Mouse (Mus musculus) neural tube, embryonic 11.5 days (tissue): Measurements from ENCODE around the gene Ssc5d. TPM values are rescaled to one million over a fixed set of nuclear protein-coding genes. Genes with fewer than 3 reads are reported as not detected.

ENCODE experiments used
- ATAC-seq: fragments of 200-750 bp; cut with Nextera tagmentation; 2 replicates; pipeline ENCODE4 v1.8.0; 2017; ENCODE audit warnings: moderate number of reproducible peaks, mild to moderate bottlenecking, moderate TSS enrichment, moderate library complexity; ENCODE audit not compliant: insufficient read depth, low FRiP score, low TSS enrichment
- DNase-seq: peaks from one replicate; pipeline ENCODE4 v3.0.0-alpha.2; 2015; ENCODE audit warnings: low spot score
- H3K27ac ChIP-seq: fragments of 300-500 bp; sonication (generic); 2 replicates; pipeline ENCODE4 v1.5.1; 2014; ENCODE audit warnings: low read depth, mild to moderate bottlenecking, low read length
- H3K27me3 ChIP-seq: fragments of 300-500 bp; sonication (generic); 2 replicates; pipeline ENCODE4 v1.6.1; 2014; ENCODE audit warnings: mild to moderate bottlenecking, low read length, mixed read lengths; ENCODE audit not compliant: control insufficient read depth, insufficient read depth
- H3K36me3 ChIP-seq: fragments of 300-500 bp; sonication (generic); 2 replicates; pipeline ENCODE4 v1.6.1; 2014; ENCODE audit warnings: mild to moderate bottlenecking, low read length, moderate library complexity, mixed read lengths; ENCODE audit not compliant: control insufficient read depth, insufficient read depth
- H3K4me1 ChIP-seq: fragments of 300-500 bp; sonication (generic); 2 replicates; pipeline ENCODE4 v1.6.1; 2014; ENCODE audit warnings: low read length, mixed read lengths; ENCODE audit not compliant: control insufficient read depth, insufficient read depth
- H3K4me2 ChIP-seq: fragments of 300-500 bp; sonication (generic); 2 replicates; pipeline ENCODE4 v1.6.1; 2014; ENCODE audit warnings: low read depth, mild to moderate bottlenecking, moderate library complexity
- H3K4me3 ChIP-seq: fragments of 300-500 bp; sonication (generic); 2 replicates; pipeline ENCODE4 v1.5.1; 2014; ENCODE audit warnings: low read depth, low read length
- H3K9ac ChIP-seq: fragments of 300-500 bp; sonication (generic); 2 replicates; pipeline ENCODE4 v1.6.1; 2014; ENCODE audit warnings: mild to moderate bottlenecking, low read length
- H3K9me3 ChIP-seq: fragments of 300-500 bp; sonication (generic); 2 replicates; pipeline ENCODE4 v1.6.1; 2016; ENCODE audit warnings: low read length; ENCODE audit not compliant: control insufficient read depth
- WGBS: fragments of 180-500 bp; shearing (Covaris S2); extraction: QIAGEN DNeasy Blood & Tissue Kit; methylation state at CpG from one replicate; pipeline ENCODE4 v1.1.7; 2014; 5-methylcytosine and 5-hydroxymethylcytosine counted together
- polyA plus RNA-seq: library from polyadenylated mRNA; unstranded; fragments of >200 nt; fragmentation: Nextera tagmentation; extraction: Ambion mirVana; gene quantifications from 2 replicates; pipeline ENCODE4 v1.2.1, GENCODE M21; 2014

Ssc5d gene
- polyA plus RNA-seq, 1 experiment from 2014 or later = 3.3 TPM

- H3K4me1 ChIP-seq = peaks cover 43% of the 10 kb centered on the region
- H3K4me2 ChIP-seq = peak overlapping the region; percentile 94
- H3K9me3 ChIP-seq = no peaks in the 10 kb centered on the region
- ATAC-seq (peak; percentile 85), DNase-seq (peak; percentile 89)
- H3K4me3 ChIP-seq = peak overlapping the region; percentile 37
- H3K36me3 ChIP-seq = peaks cover 20% of the 10 kb centered on the region
- H3K9ac ChIP-seq = peak overlapping the region; percentile 54
- under 1% methylated on average over 14 of the region's 14 CpGs for WGBS
- H3K27ac ChIP-seq = peak overlapping the region; percentile 95
- no peaks in the 10 kb centered on the region for H3K27me3 ChIP-seq
These were observed 3.1 kb upstream of the Ssc5d start for GRCm38 (mm10) chr7:4922508-4922907.

DNA sequence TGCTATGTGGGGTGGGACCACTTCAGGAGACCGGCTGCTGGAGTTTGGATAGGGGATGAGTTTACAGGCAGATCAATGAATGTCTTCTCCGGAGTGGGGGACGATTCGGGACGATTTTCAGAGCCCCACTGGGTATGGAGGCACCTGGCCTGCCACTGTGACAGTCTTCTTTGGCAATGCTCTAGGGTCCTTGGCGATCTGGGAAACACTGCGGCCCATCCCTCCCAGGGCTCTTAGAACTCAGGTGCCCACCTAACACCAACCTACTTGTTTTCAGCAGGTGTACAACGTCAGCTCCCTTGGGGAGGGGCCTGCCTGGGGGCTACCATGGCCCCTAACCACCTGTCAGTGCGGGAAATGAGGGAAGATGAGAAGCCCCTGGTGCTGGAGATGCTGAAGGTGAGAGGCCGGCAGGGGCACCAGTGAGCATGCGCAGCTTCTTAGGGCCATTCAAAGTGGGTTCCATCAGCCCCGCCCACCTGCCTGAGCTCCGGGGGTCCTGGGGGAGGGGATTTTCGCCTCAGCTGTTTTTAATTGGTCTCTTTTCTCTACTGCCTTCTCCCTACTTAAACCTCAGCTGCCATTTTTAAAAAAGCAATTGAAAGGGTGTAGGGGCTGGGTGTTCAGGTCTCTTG is 2.5 kb upstream of the Ssc5d start:
- Histone ChIP-seq H3K9ac (peak overlapping the region; percentile 65), H3K27me3 (no peaks in the 10 kb centered on the region), H3K4me2 (peak overlapping the region; percentile 94), H3K36me3 (peaks cover 18% of the 10 kb centered on the region), H3K9me3 (no peaks in the 10 kb centered on the region), H3K4me1 (peaks cover 43% of the 10 kb centered on the region), H3K4me3 (peak overlapping the region; percentile 37), H3K27ac (peak overlapping the region; percentile 95)
- ATAC-seq (peak; percentile 55), DNase-seq (peak; percentile 86)
- WGBS = under 1% methylated on average over 14 of the region's 14 CpGs

- Histone ChIP-seq H3K9ac (peak overlapping the region; percentile 65), H3K9me3 (no peaks in the 10 kb centered on the region), H3K27me3 (no peaks in the 10 kb centered on the region), H3K4me1 (peaks cover 43% of the 10 kb centered on the region), H3K36me3 (peaks cover 13% of the 10 kb centered on the region), H3K4me3 (peak overlapping the region; percentile 25), H3K4me2 (peak overlapping the region; percentile 94), H3K27ac (peak overlapping the region; percentile 95)
- peak; percentile 66 for DNase-seq
- no peak for ATAC-seq
- WGBS = 3% methylated on average over 37 of the region's 37 CpGs
These were observed 1.8 kb upstream of the Ssc5d start for GRCm38 (mm10) chr7:4923586-4924364.

- no peak overlapping the region for H3K9ac ChIP-seq
- H3K4me1 ChIP-seq = peaks cover 43% of the 10 kb centered on the region
- WGBS = under 1% methylated on average over 4 of the region's 4 CpGs
- H3K36me3 ChIP-seq = peaks cover 10% of the 10 kb centered on the region
- H3K4me3 ChIP-seq = no peak overlapping the region
- no peaks in the 10 kb centered on the region for H3K9me3 ChIP-seq
- no peak for DNase-seq
- peak overlapping the region; percentile 94 for H3K4me2 ChIP-seq
- H3K27ac ChIP-seq = peak overlapping the region; percentile 95
- H3K27me3 ChIP-seq = no peaks in the 10 kb centered on the region
- no peak for ATAC-seq
These were observed 1.1 kb upstream of the Ssc5d start for GRCm38 (mm10) chr7:4924483-4924882.

DNA sequence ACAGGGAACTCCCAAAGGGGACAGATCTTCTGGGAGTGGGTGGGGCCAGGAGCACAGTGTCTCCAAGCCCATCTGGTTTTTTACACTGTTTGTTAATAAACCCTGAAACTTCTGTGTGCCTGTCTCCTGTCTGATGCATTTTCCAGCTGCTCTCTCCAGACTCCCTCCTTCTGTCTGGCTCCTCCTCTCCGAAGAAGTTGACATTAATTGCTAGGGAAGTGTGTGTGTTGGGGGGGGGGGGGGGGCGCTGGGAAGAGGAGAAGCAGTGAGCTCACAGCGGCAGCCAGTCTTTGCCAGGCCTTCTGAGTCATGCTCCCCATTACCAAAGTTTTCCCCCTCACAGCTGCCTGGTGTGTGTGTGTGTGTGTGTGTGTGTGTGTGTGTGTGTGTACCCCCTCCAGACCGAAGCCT is 689 bp upstream of the Ssc5d start:
- H3K27ac ChIP-seq = peak overlapping the region; percentile 95
- ATAC-seq (no peak), DNase-seq (peak; percentile 28)
- H3K36me3 ChIP-seq = peaks cover 8% of the 10 kb centered on the region; the same call in 1 of the 2 replicates
- no peaks in the 10 kb centered on the region for H3K9me3 ChIP-seq
- H3K9ac ChIP-seq = peak overlapping the region; percentile 15; the same call in 1 of the 2 replicates
- H3K4me2 ChIP-seq = no peak overlapping the region
- no peak overlapping the region for H3K4me3 ChIP-seq
- H3K4me1 ChIP-seq = peaks cover 43% of the 10 kb centered on the region
- 17% methylated on average over 3 of the region's 4 CpGs for WGBS
- no peaks in the 10 kb centered on the region for H3K27me3 ChIP-seq

GRCm38 (mm10) chr7:4926849-4927248 is 1.3 kb downstream of the Ssc5d start:
- Histone ChIP-seq H3K4me1 (peaks cover 34% of the 10 kb centered on the region), H3K27ac (peak overlapping the region; percentile 95; the same call in 1 of the 2 replicates), H3K4me2 (no peak overlapping the region), H3K4me3 (no peak overlapping the region), H3K9ac (no peak overlapping the region), H3K9me3 (no peaks in the 10 kb centered on the region), H3K36me3 (no peaks in the 10 kb centered on the region), H3K27me3 (no peaks in the 10 kb centered on the region)
- no peak for ATAC-seq
- WGBS = 62% methylated on average over 16 of the region's 16 CpGs
- no peak for DNase-seq

GRCm38 (mm10) chr7:4927711-4928110 is 2.1 kb downstream of the Ssc5d start:
- Histone ChIP-seq H3K4me1 (peaks cover 26% of the 10 kb centered on the region), H3K4me3 (no peak overlapping the region), H3K9ac (no peak overlapping the region), H3K4me2 (no peak overlapping the region), H3K9me3 (no peaks in the 10 kb centered on the region), H3K36me3 (no peaks in the 10 kb centered on the region), H3K27me3 (no peaks in the 10 kb centered on the region), H3K27ac (no peak overlapping the region)
- WGBS = 67% methylated on average over 8 of the region's 8 CpGs
- DNase-seq (no peak), ATAC-seq (no peak)

- WGBS = 65% methylated on average over 17 of the region's 17 CpGs
- Histone ChIP-seq H3K36me3 (no peaks in the 10 kb centered on the region), H3K4me2 (no peak overlapping the region), H3K4me1 (peaks cover 22% of the 10 kb centered on the region), H3K9me3 (no peaks in the 10 kb centered on the region), H3K27ac (no peak overlapping the region), H3K27me3 (no peaks in the 10 kb centered on the region), H3K4me3 (no peak overlapping the region), H3K9ac (no peak overlapping the region)
- DNase-seq (no peak), ATAC-seq (no peak)
These were observed 2.7 kb downstream of the Ssc5d start for GRCm38 (mm10) chr7:4928323-4928722.
